Mouse (Mus musculus) ES-E14 (cell line): ENCODE results near the gene Nkx2-3. TPM values are rescaled to one million over a fixed set of nuclear protein-coding genes. Genes with fewer than 3 reads are reported as not detected.

Experiments
- DNase-seq: peaks from one replicate; pipeline ENCODE4 v3.0.0-alpha.2; 2013; ENCODE audit warnings: low read depth, low spot score
- H3K27ac ChIP-seq: 2 replicates; pipeline ENCODE4 v1.5.1; 2012; ENCODE audit warnings: low read depth, mild to moderate bottlenecking, low read length, moderate library complexity, mixed read lengths; ENCODE audit not compliant: poor library complexity, insufficient read depth, severe bottlenecking
- H3K36me3 ChIP-seq: 2 replicates; pipeline ENCODE4 v1.6.1; 2012; ENCODE audit warnings: mild to moderate bottlenecking, low read length, moderate library complexity, mixed read lengths; ENCODE audit not compliant: control insufficient read depth, poor library complexity, insufficient read depth, severe bottlenecking
- H3K4me1 ChIP-seq, 2 experiments: fragments of 150-350 bp in 1 of 2; sonication (generic) in 1 of 2; 2 replicates each; pipeline ENCODE4 v1.6.1; 2012; ENCODE audit warnings: low read length in 2 of 2, mild to moderate bottlenecking in 1 of 2, mixed read lengths in 1 of 2; ENCODE audit not compliant: control insufficient read depth in 2 of 2, insufficient read depth in 2 of 2, poor library complexity in 1 of 2
- H3K4me3 ChIP-seq, 2 experiments: fragments of 150-350 bp in 1 of 2; sonication (generic) in 1 of 2; 2 replicates each; pipeline ENCODE4 v1.5.1; 2012; ENCODE audit warnings: low read length in 2 of 2, low read depth in 1 of 2, mild to moderate bottlenecking in 1 of 2, mixed read lengths in 1 of 2; ENCODE audit not compliant: insufficient read depth in 1 of 2, poor library complexity in 1 of 2, severe bottlenecking in 1 of 2
- H3K9ac ChIP-seq: 2 replicates; pipeline ENCODE4 v1.6.1; 2012; ENCODE audit warnings: low read depth, mild to moderate bottlenecking, low read length, mixed read lengths; ENCODE audit not compliant: poor library complexity, insufficient read depth, severe bottlenecking
- H3K9me3 ChIP-seq: fragments of 150-350 bp; sonication (generic); 2 replicates; pipeline ENCODE4 v1.6.1; 2012; ENCODE audit warnings: low read depth, mild to moderate bottlenecking, low read length; ENCODE audit not compliant: control insufficient read depth, insufficient read depth
- CHD2 ChIP-seq: IDR thresholded peaks from 2 replicates; pipeline ENCODE4 v1.6.1; 2014; ENCODE audit warnings: mild to moderate bottlenecking, low read depth, low read length, inconsistent platforms
- HCFC1 ChIP-seq: IDR thresholded peaks from 2 replicates; pipeline ENCODE4 v1.6.1; 2012; ENCODE audit warnings: low read length, inconsistent platforms, borderline replicate concordance; ENCODE audit not compliant: insufficient read depth
- MAFK ChIP-seq: IDR thresholded peaks from 2 replicates; pipeline ENCODE4 v1.6.1; 2014; ENCODE audit warnings: mild to moderate bottlenecking, low read depth, low read length, inconsistent platforms; ENCODE audit not compliant: insufficient read depth
- ZC3H11A ChIP-seq: IDR thresholded peaks from 2 replicates; pipeline ENCODE4 v1.6.1; 2012; ENCODE audit warnings: low read depth, mild to moderate bottlenecking, inconsistent platforms, low read length, borderline replicate concordance
- ZNF384 ChIP-seq: IDR thresholded peaks from 2 replicates; pipeline ENCODE4 v1.6.1; 2012; ENCODE audit warnings: low read depth, low read length, inconsistent platforms
- in situ Hi-C, 2 experiments: fragments of 600-800 bp; cut with MboI; formaldehyde crosslinking; loops; one replicate each; pipeline ENCODE4 v1.15.1; 2025; ENCODE audit warnings: low sequenced_read_pairs in 2 of 2, inconsistent platforms in 1 of 2; ENCODE audit not compliant: unreplicated experiment in 2 of 2
- total RNA-seq: library from RNA; depleted of rRNA; stranded (reverse); fragments of 300-350 nt; gene quantifications from 2 replicates; pipeline ENCODE4 v1.2.3, GENCODE M21; 2012

The Nkx2-3 gene
- total RNA-seq, 1 experiment = 0.27 TPM

DNA sequence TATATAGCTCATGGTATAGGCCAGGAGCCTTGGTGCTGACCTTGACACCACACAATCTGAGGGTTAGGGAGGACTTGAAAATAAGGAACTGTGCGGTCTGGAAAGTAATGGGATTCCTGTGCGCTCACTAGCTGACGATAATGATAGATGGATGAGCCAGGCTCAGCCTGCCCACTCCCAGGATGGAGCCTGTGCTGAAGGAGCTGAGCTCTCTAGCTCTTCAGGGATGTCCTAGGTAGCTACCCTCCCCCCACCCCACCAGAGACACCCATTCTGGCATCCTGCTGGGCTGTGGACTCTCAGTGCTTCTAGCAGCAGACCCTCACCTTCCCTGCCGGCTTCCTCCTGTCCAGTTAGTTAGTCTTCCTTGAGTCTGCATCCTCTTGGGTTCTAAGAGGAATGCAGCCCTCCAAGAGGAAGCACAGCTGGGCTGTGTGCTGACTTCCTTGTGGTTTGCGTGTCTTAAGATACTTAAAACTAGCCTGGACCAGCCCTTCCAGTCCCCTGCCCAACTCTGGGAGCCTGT is 6.4 kb downstream of the Nkx2-3 start:
- Histone ChIP-seq H3K9ac (no peak overlapping the region), H3K27ac (no peak overlapping the region), H3K9me3 (no peaks in the 10 kb centered on the region), H3K4me3 (no peak overlapping the region), H3K4me1 (peaks cover 0 to 6% of the 10 kb centered on the region in 2 experiments; a peak in 1 of 4 replicates), H3K36me3 (no peaks in the 10 kb centered on the region)
- no peak for DNase-seq
- in situ Hi-C loops = loop anchor here in 1 of 2 experiments (25.0 kb wide), 2 partner anchors 1544 to 1619 kb away; partner anchors contain the start of genes Lbx1 and Tlx1
- TF ChIP-seq CHD2 (no peak), HCFC1 (no peak), ZNF384 (no peak), MAFK (no peak), ZC3H11A (no peak)

- Histone ChIP-seq H3K36me3 (no peaks in the 10 kb centered on the region), H3K9me3 (no peaks in the 10 kb centered on the region), H3K27ac (no peak overlapping the region), H3K4me3 (no peak overlapping the region), H3K4me1 (peaks cover 0 to 6% of the 10 kb centered on the region in 2 experiments; a peak in 1 of 4 replicates), H3K9ac (no peak overlapping the region)
- TF ChIP-seq ZNF384 (no peak), ZC3H11A (no peak), HCFC1 (no peak), CHD2 (no peak), MAFK (no peak)
- no peak for DNase-seq
- in situ Hi-C loops = loop anchor here in 1 of 2 experiments (25.0 kb wide), 2 partner anchors 1542 to 1617 kb away; partner anchors contain the start of genes Lbx1 and Tlx1
Observed at GRCm38 (mm10) chr19:43619916-43620479, 7.9 kb downstream of the Nkx2-3 start.

DNA sequence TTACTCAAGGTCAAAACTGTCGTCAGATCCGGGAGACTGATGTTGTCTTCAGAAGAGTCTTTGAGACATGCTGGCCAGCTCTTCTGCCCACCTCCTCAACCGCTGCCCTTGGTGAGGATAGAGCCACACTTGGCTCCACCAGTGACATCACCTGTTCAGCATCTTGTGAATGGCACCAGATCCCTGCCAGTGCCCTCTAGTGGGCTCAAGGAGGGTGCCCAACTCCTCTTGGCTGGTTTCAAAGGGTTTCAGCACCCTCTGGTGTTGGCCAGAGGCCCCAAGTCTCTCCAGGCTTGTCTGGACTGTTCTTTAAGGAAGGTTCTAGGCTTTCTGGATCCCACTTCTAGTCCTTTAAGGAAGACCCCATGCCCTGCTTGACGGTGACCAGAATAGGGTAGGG is 11.8 kb downstream of the Nkx2-3 start:
- no peak overlapping the region for H3K4me3 ChIP-seq
- H3K27ac ChIP-seq = no peak overlapping the region
- H3K36me3 ChIP-seq = no peaks in the 10 kb centered on the region
- no peak for DNase-seq
- H3K9me3 ChIP-seq = no peaks in the 10 kb centered on the region
- in situ Hi-C loops = loop anchor here in 1 of 2 experiments (25.0 kb wide), 2 partner anchors 1538 to 1613 kb away; partner anchors contain the start of genes Lbx1 and Tlx1
- peaks cover 0 to 3% of the 10 kb centered on the region in 2 experiments; a peak in 1 of 4 replicates for H3K4me1 ChIP-seq
- TF ChIP-seq CHD2 (no peak), ZNF384 (no peak), MAFK (no peak), ZC3H11A (peak; percentile 94), HCFC1 (peak; percentile 20; the same call in 1 of the 2 replicates)
- no peak overlapping the region for H3K9ac ChIP-seq

DNA sequence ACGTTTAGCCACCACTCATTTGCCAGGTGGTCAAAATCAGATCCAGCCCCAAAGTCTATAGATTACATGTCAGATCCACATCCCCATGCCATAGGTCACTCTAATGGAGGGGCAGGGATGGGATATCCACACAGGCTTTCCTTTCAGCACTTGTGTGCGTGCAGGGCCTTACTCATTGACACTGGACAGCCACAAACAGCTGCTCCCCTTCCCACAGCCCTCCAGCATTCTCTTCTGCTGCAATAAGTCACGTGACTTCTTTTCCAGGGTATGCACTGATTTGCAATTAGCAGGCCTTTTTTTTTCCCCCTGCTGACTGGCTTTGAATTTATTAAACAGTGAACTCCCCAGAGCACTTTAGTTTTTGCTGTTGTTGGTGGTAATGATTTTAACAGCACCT is 14.0 kb downstream of the Nkx2-3 start:
- in situ Hi-C loops = no loop called here
- no peak overlapping the region for H3K27ac ChIP-seq
- H3K4me1 ChIP-seq = peaks cover 0 to 3% of the 10 kb centered on the region in 2 experiments; a peak in 1 of 4 replicates
- no peak for DNase-seq
- no peak overlapping the region for H3K4me3 ChIP-seq
- no peak overlapping the region for H3K9ac ChIP-seq
- no peaks in the 10 kb centered on the region for H3K36me3 ChIP-seq
- no peaks in the 10 kb centered on the region for H3K9me3 ChIP-seq
- TF ChIP-seq ZNF384 = no peak
- no peak for TF ChIP-seq HCFC1
- TF ChIP-seq MAFK = no peak
- TF ChIP-seq CHD2 = no peak
- no peak for TF ChIP-seq ZC3H11A
